Mouse (Mus musculus): ENCODE results near the gene Tuft1. TPM values are rescaled to one million over a fixed set of nuclear protein-coding genes. Genes with fewer than 3 reads are reported as not detected.
A peak's percentile ranks its signal among the peaks of the same experiment; 100 is the strongest.
"Not testable (repeated sequence)": the region's sequence is repeated elsewhere in the genome, so short reads cannot be mapped to it uniquely, and the experiment has no call there.

The Tuft1 gene
- polyA plus RNA-seq, 1 experiment: 1.8 TPM

DNA sequence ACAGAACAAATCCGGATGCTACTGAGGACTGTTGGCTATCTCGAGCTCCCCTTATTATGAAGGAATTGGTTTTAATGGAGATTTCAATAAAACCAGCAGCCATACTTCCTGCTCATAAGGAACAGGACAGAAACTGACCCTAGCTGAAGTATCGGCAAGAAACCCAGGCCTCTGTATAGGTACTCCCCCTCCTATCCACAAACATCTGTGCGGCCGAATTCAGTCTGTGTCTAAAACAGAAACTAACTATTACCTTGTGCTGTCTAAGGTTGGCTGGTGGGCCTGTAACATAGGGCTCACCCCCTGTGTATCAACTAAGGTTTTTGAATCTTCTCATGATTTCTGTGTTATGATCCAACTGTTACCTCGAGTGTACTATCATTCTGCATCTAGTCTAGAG lies 25.0 kb upstream of the Tuft1 start:
- Histone ChIP-seq H3K27me3 (replicated peaks) (peaks cover 4% of the 10 kb centered on the region), H3K9me3 (no peaks in the 10 kb centered on the region), H3K4me3 (replicated peaks) (no peak overlapping the region), H3K36me3 (replicated peaks; ENCODE audit: low read length) (no peaks in the 10 kb centered on the region), H3K4me1 (peaks cover 23% of the 10 kb centered on the region)
- no peak for TF ChIP-seq GATA1 (IDR thresholded peaks at IDR 0.05; ENCODE audit: borderline replicate concordance, low read length)
- TF ChIP-seq FLI1 (IDR thresholded peaks at IDR 0.05; ENCODE audit: low read length): no peak

DNA sequence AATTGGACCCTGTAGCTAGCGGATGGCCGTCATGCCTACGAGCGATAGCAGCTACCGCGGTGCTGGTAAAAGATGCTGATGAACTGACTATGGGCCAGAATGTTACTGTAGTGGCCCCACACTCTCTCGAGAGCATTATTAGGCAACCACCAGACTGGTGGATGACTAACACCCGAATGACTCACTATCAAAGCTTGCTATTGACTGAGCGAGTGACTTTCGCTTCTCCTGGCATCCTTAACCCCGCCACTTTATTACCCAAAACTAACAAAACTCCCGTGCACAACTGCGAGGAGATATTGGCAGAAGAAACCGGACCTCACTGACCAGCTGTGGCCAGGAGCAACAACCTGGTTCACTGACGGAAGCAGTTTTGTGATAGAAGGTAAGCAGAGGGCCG lies 22.1 kb upstream of the Tuft1 start:
- H3K27me3 ChIP-seq (replicated peaks): peaks cover 4% of the 10 kb centered on the region
- no peak overlapping the region for H3K4me3 ChIP-seq (replicated peaks)
- no peaks in the 10 kb centered on the region for H3K36me3 ChIP-seq (replicated peaks; ENCODE audit: low read length)
- no peaks in the 10 kb centered on the region for H3K9me3 ChIP-seq
- TF ChIP-seq FLI1 (IDR thresholded peaks at IDR 0.05; ENCODE audit: low read length) (no peak), GATA1 (IDR thresholded peaks at IDR 0.05; ENCODE audit: borderline replicate concordance, low read length) (no peak)
- H3K4me1 ChIP-seq: peaks cover 3% of the 10 kb centered on the region; the same call in 1 of the 2 replicates

DNA sequence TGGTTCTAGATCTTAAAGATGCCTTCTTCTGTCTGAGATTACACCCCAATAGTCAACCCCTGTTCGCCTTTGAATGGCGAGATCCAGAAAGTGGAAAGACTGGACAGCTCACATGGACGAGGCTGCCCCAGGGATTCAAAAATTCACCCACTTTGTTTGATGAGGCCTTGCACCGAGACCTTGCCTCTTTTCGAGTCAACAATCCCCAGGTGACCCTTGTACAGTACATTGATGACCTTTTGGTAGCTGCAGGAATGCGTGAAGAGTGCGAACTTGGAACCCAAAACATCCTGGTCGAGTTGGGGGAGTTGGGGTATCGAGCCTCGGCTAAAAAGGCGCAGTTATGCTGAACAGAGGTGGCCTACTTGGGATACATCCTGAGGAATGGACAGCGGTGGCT lies 21.4 kb upstream of the Tuft1 start:
- not testable (repeated sequence) for H3K4me3 ChIP-seq (replicated peaks); H3K4me1 ChIP-seq; H3K9me3 ChIP-seq; H3K36me3 ChIP-seq (replicated peaks; ENCODE audit: low read length); H3K27me3 ChIP-seq (replicated peaks)

DNA sequence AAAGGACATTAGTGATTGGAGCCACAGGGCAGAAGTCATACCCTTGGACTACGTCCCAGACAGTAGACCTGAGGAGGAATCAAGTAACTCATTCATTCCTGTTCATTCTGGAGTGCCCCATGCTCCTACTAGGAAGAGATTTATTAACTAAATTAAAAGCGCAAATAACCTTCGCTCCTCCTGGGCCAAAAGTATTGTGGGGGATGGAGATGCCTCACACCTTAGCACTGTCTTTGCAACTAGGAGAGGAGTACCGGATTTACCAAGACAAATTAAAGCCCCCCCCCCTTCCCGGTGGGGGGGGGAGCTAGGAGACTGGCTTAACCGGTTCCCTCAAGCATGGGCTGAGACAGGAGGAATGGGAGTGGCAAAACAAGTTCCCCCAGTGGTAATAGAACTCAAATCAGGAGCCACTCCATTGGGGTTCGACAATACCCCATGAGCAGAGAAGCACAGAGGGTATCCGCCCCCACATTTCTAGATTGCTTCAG lies 20.7 kb upstream of the Tuft1 start:
- Histone ChIP-seq H3K9me3 (no peaks in the 10 kb centered on the region), H3K4me1 (no peaks in the 10 kb centered on the region), H3K4me3 (replicated peaks) (no peak overlapping the region), H3K27me3 (replicated peaks) (peaks cover 4% of the 10 kb centered on the region), H3K36me3 (replicated peaks; ENCODE audit: low read length) (no peaks in the 10 kb centered on the region)
- TF ChIP-seq FLI1 (IDR thresholded peaks at IDR 0.05; ENCODE audit: low read length): no peak
- no peak for TF ChIP-seq GATA1 (IDR thresholded peaks at IDR 0.05; ENCODE audit: borderline replicate concordance, low read length)

DNA sequence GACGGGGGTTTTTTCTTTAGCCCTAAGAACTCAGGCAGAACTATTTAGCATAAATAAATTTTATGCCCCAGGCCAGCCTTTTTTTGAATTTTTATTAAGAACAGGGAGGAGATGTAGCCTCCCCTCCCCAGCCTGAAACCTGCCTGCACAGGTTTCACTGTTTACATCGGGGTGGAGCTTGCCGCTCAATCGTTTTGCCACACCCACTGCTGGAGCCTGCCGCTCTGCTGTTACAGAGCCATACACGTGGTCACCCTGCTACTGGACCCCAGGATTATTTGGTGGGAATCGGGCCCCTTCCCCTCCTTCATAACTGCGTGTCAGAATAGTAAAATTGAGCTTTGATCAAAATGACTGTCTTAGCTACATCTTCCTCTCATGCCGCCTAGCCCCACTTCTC lies 16.4 kb upstream of the Tuft1 start:
- not testable (repeated sequence) for H3K36me3 ChIP-seq (replicated peaks; ENCODE audit: low read length); H3K27me3 ChIP-seq (replicated peaks); H3K4me3 ChIP-seq (replicated peaks); H3K4me1 ChIP-seq; H3K9me3 ChIP-seq

DNA sequence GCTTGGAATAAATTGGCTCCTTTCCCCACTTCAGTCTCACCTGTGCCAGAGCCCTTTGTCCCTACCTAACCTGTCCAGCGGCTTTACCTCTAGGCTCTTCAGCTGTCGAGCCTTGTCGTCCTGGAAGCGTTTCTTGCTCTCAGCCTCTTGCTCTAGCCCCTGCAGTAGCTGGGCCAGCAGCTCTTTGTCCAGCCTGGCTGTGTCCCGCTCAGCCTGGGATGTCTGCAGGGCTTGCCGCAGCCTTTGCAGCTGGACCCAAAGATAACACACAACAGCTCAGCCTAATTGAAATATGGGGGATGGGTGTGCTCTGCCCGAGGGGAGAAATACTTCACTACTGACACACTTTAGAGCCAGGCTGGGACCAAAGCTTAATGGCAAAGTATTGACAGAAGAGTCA lies 7.2 kb upstream of the Tuft1 start:
- H3K9me3 ChIP-seq; H3K4me3 ChIP-seq (replicated peaks): not testable (repeated sequence)

DNA sequence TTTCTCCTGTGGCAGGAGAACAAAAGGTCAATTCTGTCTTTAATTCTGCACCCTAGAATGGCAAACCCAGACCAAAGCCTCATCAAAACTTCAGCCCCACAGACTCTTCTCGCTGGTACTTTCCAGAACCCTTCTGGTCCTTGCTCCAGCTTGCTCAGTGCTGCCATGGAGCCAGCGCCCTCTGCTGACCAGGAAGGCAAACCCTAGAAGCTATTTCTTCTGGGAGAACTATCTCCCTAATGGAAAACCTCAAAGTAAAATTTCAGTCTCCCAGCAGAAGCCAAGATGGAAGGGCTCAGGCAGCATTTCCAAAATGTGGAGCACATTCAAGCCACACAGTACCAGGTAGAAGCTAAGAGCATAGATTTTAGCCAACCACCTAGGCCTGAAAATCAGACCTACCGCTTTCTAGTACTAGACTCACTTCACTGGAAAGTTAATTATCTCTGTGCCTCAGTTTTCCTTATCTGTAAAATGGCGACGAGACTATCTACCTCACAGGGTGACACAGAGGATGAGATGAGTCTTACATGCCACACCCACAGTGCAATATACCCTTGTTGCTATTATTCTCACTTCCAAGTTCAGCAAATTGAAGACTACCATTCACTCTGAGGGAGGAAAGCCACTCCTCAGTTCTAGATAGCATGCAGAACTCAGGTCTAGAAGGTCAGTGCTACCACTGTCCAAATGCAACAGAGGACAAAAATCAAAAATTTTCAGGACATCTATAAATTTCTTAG lies 6.6 kb upstream of the Tuft1 start:
- H3K27me3 ChIP-seq (replicated peaks); H3K36me3 ChIP-seq (replicated peaks; ENCODE audit: low read length); H3K9me3 ChIP-seq; H3K4me1 ChIP-seq; H3K4me3 ChIP-seq (replicated peaks): not testable (repeated sequence)

More for the DNA sequence above, 7.2 kb upstream of the Tuft1 start:
- H3K4me1 ChIP-seq; H3K36me3 ChIP-seq (replicated peaks; ENCODE audit: low read length); H3K27me3 ChIP-seq (replicated peaks): not testable (repeated sequence)

DNA sequence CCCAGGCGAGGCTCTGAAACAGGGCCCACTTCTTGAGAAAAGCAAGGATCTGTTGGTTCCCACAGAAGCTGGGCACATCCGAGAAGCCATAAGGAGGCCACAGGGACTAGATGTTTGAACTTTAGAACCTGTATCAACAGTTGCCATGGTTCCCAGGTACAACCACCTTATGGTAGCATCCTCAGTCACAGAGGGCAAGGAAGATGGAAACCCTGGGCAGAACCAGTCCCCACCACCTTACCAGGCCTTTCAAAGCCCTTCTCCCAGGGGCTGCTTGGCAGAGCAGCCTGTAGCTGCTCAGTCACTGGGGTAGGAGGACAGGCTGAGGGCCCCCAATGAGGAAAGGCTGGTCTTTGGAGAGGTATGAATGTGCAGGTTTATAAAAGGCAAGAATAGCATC lies 2.2 kb upstream of the Tuft1 start:
- not testable (repeated sequence) for H3K4me3 ChIP-seq (replicated peaks); H3K36me3 ChIP-seq (replicated peaks; ENCODE audit: low read length); H3K9me3 ChIP-seq; H3K27me3 ChIP-seq (replicated peaks)
- H3K4me1 ChIP-seq: peaks cover 17% of the 10 kb centered on the region

DNA sequence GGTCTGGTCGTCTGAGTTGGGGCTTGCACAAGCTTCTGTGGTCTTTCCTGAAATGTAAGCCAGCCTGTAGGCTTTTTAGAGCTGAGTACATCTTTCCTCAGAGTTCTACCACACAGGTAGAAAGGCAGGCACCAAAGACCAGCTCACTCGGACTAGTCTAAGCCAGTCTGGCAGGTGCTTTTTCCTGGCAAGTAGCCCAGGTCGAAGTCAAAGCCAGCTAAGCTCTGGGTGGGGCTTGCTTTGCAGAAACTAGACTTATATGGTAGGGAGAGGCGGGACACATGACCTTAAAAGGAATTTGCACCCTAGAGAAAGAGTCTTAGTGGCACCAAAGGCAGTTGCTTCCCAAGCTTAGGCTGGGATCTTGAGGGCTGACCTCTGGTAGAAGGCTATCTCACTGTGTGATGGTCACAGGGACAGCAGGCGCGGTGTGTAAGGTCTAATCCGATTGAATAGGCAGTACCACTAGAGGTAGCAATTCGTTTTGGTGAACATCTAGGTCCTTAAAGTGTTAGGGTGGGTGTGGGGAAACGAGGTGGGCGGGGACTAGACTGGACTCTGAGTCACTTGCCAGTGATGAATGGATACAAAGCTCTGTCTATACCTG lies 573 bp upstream of the Tuft1 start:
- H3K36me3 ChIP-seq (replicated peaks; ENCODE audit: low read length); H3K9me3 ChIP-seq; H3K27me3 ChIP-seq (replicated peaks): not testable (repeated sequence)
- Histone ChIP-seq H3K4me3 (replicated peaks) (peak overlapping the region; percentile 84), H3K4me1 (peaks cover 19% of the 10 kb centered on the region)

DNA sequence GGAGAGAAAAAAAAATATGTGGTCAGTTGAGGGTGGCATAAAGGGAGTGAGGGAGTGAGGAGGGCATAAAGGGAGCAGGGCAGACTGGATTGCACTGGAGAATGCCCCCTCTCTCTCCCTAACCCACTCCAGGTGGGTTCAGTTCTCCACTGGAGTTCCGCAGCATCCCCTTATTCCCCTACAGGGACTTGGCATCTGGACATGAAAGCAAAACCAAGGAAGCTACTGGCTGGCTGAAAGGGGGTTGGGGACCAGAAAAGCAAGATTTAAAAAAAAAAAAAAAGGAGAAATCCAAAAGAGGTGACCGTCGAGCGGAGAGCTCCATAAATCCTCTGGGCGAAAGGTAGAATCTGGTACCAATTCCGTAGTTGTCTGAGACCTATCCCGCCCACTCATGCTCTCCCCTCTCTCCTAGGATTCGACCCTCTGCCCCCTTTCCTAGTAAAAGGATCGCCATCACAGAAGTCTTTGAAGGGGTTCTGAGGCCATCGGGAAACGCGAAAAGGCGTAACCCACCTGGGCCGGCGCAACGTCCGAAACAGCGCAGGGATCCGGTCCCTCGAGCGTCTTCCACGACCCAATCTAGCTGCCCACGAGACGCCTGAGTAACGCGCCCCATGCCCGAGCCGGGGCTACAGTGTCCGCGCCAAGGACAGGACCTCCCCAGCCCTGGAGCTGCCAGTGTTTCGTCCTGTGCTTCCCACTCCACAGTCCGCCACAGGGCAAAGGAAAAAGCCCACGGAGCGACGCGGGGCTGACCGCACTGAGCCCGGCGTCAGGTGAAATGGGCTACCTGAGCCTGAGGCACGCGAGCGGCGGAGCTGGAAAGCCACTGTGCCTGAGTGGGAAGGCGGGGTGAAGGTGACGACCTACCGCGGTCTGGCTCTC lies 576 bp downstream of the Tuft1 start:
- not testable (repeated sequence) for H3K36me3 ChIP-seq (replicated peaks; ENCODE audit: low read length); H3K9me3 ChIP-seq; H3K27me3 ChIP-seq (replicated peaks)
- Histone ChIP-seq H3K4me1 (peaks cover 22% of the 10 kb centered on the region), H3K4me3 (replicated peaks) (peak overlapping the region; percentile 90)

DNA sequence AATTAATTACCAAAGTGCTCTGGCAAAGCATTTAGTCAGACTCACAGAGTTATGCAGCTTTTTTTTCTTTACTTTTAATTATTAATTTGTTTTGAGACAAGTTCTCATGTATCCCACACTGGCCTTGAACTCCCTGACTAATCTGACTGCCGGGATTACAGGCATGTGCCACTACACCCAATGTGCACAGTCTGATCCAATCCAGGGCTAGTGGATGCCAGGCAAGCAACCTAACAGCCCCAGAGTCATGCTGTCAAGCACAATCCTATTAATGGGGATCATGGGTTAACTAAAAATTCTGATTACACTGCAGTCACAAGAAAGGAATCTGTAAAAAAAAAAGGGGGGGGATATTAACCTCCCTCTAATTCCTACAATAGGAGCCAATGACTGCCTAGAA lies 4.7 kb downstream of the Tuft1 start:
- H3K36me3 ChIP-seq (replicated peaks; ENCODE audit: low read length); H3K27me3 ChIP-seq (replicated peaks); H3K4me3 ChIP-seq (replicated peaks); H3K9me3 ChIP-seq: not testable (repeated sequence)
- H3K4me1 ChIP-seq: peaks cover 39% of the 10 kb centered on the region
